Mouse (Mus musculus) CH12.LX (cell line): ENCODE data around the gene Tal1. TPM values are rescaled to one million over a fixed set of nuclear protein-coding genes. Genes with fewer than 3 reads are reported as not detected.

Experiments used
- DNase-seq: peaks from one replicate; pipeline ENCODE4 v3.0.0-alpha.2; 2013; ENCODE audit errors: extremely low read depth
- H3K27ac ChIP-seq: 2 replicates; pipeline ENCODE4 v1.5.1; 2012; ENCODE audit warnings: low read depth, mild to moderate bottlenecking, control low read depth, moderate library complexity; ENCODE audit not compliant: insufficient read depth
- H3K27me3 ChIP-seq: replicated peaks from 2 replicates; pipeline ENCODE3; 2012; ENCODE audit warnings: inconsistent platforms
- H3K36me3 ChIP-seq, 2 experiments: replicated peaks in 1 of 2; 2 replicates each; pipeline versions ENCODE3 to v1.6.1; 2012; ENCODE audit warnings: inconsistent platforms in 1 of 2, low read length in 1 of 2, mild to moderate bottlenecking in 1 of 2, mixed read lengths in 1 of 2, moderate library complexity in 1 of 2; ENCODE audit not compliant: control insufficient read depth in 1 of 2, insufficient read depth in 1 of 2
- H3K4me1 ChIP-seq, 2 experiments: 2 replicates each; pipeline ENCODE4 v1.6.1; 2012; ENCODE audit warnings: inconsistent platforms in 1 of 2, moderate library complexity in 1 of 2; ENCODE audit not compliant: insufficient read depth in 2 of 2, control insufficient read depth in 1 of 2
- H3K4me2 ChIP-seq: 2 replicates; pipeline ENCODE4 v1.6.1; 2012; ENCODE audit warnings: low read depth, mild to moderate bottlenecking, control low read depth; ENCODE audit not compliant: poor library complexity, insufficient read depth, severe bottlenecking
- H3K4me3 ChIP-seq, 3 experiments: fragments of 150-350 bp in 1 of 3; sonication (generic) in 1 of 3; replicated peaks in 1 of 3; 2 replicates each; pipeline versions ENCODE3 to v1.5.1; 2011 to 2012; ENCODE audit warnings: low read depth in 2 of 3, low read length in 2 of 3, mild to moderate bottlenecking in 2 of 3, moderate library complexity in 2 of 3, control low read depth in 1 of 3, improper control_type of control experiment in 1 of 3, inconsistent platforms in 1 of 3, mixed read lengths in 1 of 3; ENCODE audit not compliant: poor library complexity in 1 of 3
- H3K79me2 ChIP-seq: replicated peaks from 2 replicates; pipeline ENCODE4 v1.6.1; 2012; ENCODE audit warnings: mild to moderate bottlenecking, moderate library complexity; ENCODE audit not compliant: control insufficient read depth, poor library complexity, insufficient read depth, severe bottlenecking; ENCODE audit errors: extremely low read depth
- H3K9ac ChIP-seq: 2 replicates; pipeline ENCODE4 v1.6.1; 2012; ENCODE audit warnings: low read depth, mild to moderate bottlenecking, control low read depth, moderate library complexity; ENCODE audit not compliant: insufficient read depth
- H3K9me3 ChIP-seq: replicated peaks from 2 replicates; pipeline ENCODE3; 2012; ENCODE audit warnings: low read length, inconsistent platforms, mixed read lengths
- CTCF ChIP-seq, 2 experiments: IDR thresholded peaks in 1 of 2; conservative IDR thresholded peaks in 1 of 2; 2 replicates each; pipeline ENCODE4 v1.5.1; 2011 to 2012; ENCODE audit warnings: low read depth in 2 of 2, low read length in 2 of 2, improper control_type of control experiment in 1 of 2, inconsistent platforms in 1 of 2, mild to moderate bottlenecking in 1 of 2, moderate library complexity in 1 of 2
- E2F4 ChIP-seq: IDR thresholded peaks from 2 replicates; pipeline ENCODE4 v1.6.1; 2011; ENCODE audit warnings: low read depth, low read length, improper control_type of control experiment; ENCODE audit not compliant: insufficient replicate concordance
- ELF1 ChIP-seq: IDR thresholded peaks from 2 replicates; pipeline ENCODE4 v1.6.1; 2014; ENCODE audit warnings: low read depth, mild to moderate bottlenecking, inconsistent platforms, low read length, improper control_type of control experiment
- EP300 ChIP-seq: IDR thresholded peaks from 2 replicates; pipeline ENCODE4 v1.6.1; 2011; ENCODE audit warnings: low read length, improper control_type of control experiment
- HCFC1 ChIP-seq: IDR thresholded peaks from 2 replicates; pipeline ENCODE4 v1.6.1; 2012; ENCODE audit warnings: low read depth, mild to moderate bottlenecking, inconsistent platforms, low read length, improper control_type of control experiment
- JUND ChIP-seq: conservative IDR thresholded peaks from 2 replicates; pipeline ENCODE4 v1.6.1; 2011; ENCODE audit warnings: low read depth, low read length, improper control_type of control experiment
- MAX ChIP-seq: IDR thresholded peaks from 2 replicates; pipeline ENCODE4 v1.6.1; 2011; ENCODE audit warnings: low read length, improper control_type of control experiment
- MAZ ChIP-seq: IDR thresholded peaks from 2 replicates; pipeline ENCODE4 v1.6.1; 2012; ENCODE audit warnings: low read depth, mild to moderate bottlenecking, inconsistent platforms, low read length, improper control_type of control experiment, moderate library complexity
- MXI1 ChIP-seq: IDR thresholded peaks from 2 replicates; pipeline ENCODE4 v1.6.1; 2011; ENCODE audit warnings: mild to moderate bottlenecking, low read depth, low read length, improper control_type of control experiment
- MYC ChIP-seq: IDR thresholded peaks from 2 replicates; pipeline ENCODE4 v1.6.1; 2011; ENCODE audit warnings: low read depth, mild to moderate bottlenecking, improper control_type of control experiment, low read length
- PAX5 ChIP-seq: IDR thresholded peaks from 2 replicates; pipeline ENCODE4 v1.6.1; 2012; ENCODE audit warnings: low read length, inconsistent platforms, mixed read lengths
- RAD21 ChIP-seq: IDR thresholded peaks from 2 replicates; pipeline ENCODE4 v1.6.1; 2011; ENCODE audit warnings: low read depth, mild to moderate bottlenecking, low read length, improper control_type of control experiment, moderate library complexity
- SIN3A ChIP-seq: IDR thresholded peaks from 2 replicates; pipeline ENCODE4 v1.6.1; 2012; ENCODE audit warnings: low read length, improper control_type of control experiment, inconsistent platforms
- SMC3 ChIP-seq: IDR thresholded peaks from 2 replicates; pipeline ENCODE4 v1.6.1; 2011; ENCODE audit warnings: low read depth, low read length, improper control_type of control experiment
- USF1 ChIP-seq: IDR thresholded peaks from 2 replicates; pipeline ENCODE4 v1.6.1; 2014; ENCODE audit warnings: low read depth, mild to moderate bottlenecking, inconsistent platforms, low read length, improper control_type of control experiment
- USF2 ChIP-seq: conservative IDR thresholded peaks from 2 replicates; pipeline ENCODE4 v1.6.1; 2011; ENCODE audit warnings: low read depth, low read length, improper control_type of control experiment
- ZMIZ1 ChIP-seq: IDR thresholded peaks from 2 replicates; pipeline ENCODE4 v1.6.1; 2012; ENCODE audit warnings: low read depth, mild to moderate bottlenecking, inconsistent platforms, low read length, improper control_type of control experiment
- ZNF384 ChIP-seq: IDR thresholded peaks from 2 replicates; pipeline ENCODE4 v1.6.1; 2012; ENCODE audit warnings: low read depth, low read length, improper control_type of control experiment, inconsistent platforms
- dilution Hi-C: fragments of 300-500 bp; cut with MboI; formaldehyde crosslinking; loops from 2 replicates; pipeline ENCODE4 v1.14.3; 2020; ENCODE audit warnings: low sequenced_read_pairs; ENCODE audit not compliant: extremely low pct_unique_long_range_greater_than_20kb, extremely low pct_ligation_motif_present
- in situ Hi-C: fragments of 300-500 bp; cut with MboI; formaldehyde crosslinking; loops from 3 replicates; pipeline ENCODE4 v1.14.3; 2019; ENCODE audit warnings: low sequenced_read_pairs, low pct_ligation_motif_present, low pct_unique_long_range_greater_than_20kb, mixed read lengths
- polyA plus RNA-seq: library from polyadenylated mRNA; unstranded; fragments of >175 nt; gene quantifications from 2 replicates; pipeline ENCODE4 v1.2.1, GENCODE M21; 2012; ENCODE audit warnings: low read depth; ENCODE audit not compliant: insufficient read length
- total RNA-seq, 2 experiments: library from RNA; depleted of rRNA; stranded (reverse); fragments of 300-350 nt in 1 of 2; fragments of >200 nt in 1 of 2; gene quantifications; 2 replicates each; pipeline ENCODE4 v1.2.3; 2012 to 2014

The Tal1 gene
- total and polyA plus RNA-seq, 3 experiments, result 0.12 to 0.34 (median 0.13) TPM

- H3K79me2 ChIP-seq, result no peaks in the 10 kb centered on the region
- DNase-seq, result no peak
- H3K9me3 ChIP-seq, result no peaks in the 10 kb centered on the region
- H3K4me2 ChIP-seq, result peak overlapping the region; percentile 97
- peaks cover 4 to 6% of the 10 kb centered on the region in 2 experiments; a peak in 3 of 4 replicates for H3K4me1 ChIP-seq
- H3K27ac ChIP-seq, result no peak overlapping the region
- no peak overlapping the region for H3K9ac ChIP-seq
- TF ChIP-seq ELF1 (peak; percentile 28; the same call in 1 of the 2 replicates), MXI1 (no peak)
- dilution Hi-C loops, result no loop called here
- in situ Hi-C loops, result loop anchor here (25.0 kb wide), 1 partner anchor 434 kb away; no protein-coding TSS in a partner anchor
- H3K36me3 ChIP-seq, result no peaks in the 10 kb centered on the region
- H3K4me3 ChIP-seq, result peak overlapping the region in 2 of 3 experiments; percentile 15 to 42
- peaks cover 82% of the 10 kb centered on the region for H3K27me3 ChIP-seq
These were observed 40.4 kb downstream of the Tal1 start for GRCm38 (mm10) chr4:115096435-115097145.

- no peak for DNase-seq
- dilution Hi-C loops, result no loop called here
- Histone ChIP-seq H3K4me3 (peak overlapping the region in 2 of 3 experiments; percentile 15 to 42), H3K9ac (no peak overlapping the region), H3K9me3 (no peaks in the 10 kb centered on the region)
- TF ChIP-seq RAD21 (peak; percentile 19), JUND (no peak), SMC3 (peak; percentile 53), CTCF (conservative IDR thresholded peaks at IDR 0.05 in 1 of 2, IDR thresholded peaks at IDR 0.05 in 1 of 2; ENCODE audit: low read depth in 2 of 2, low read length in 2 of 2) (peak in 1 of 2 experiments; percentile 68; a peak in 2 of 4 replicates)
- TF ChIP-seq, all 38 proteins: peak for 3
- no peak overlapping the region for H3K27ac ChIP-seq
- peaks cover 80% of the 10 kb centered on the region for H3K27me3 ChIP-seq
- H3K79me2 ChIP-seq, result no peaks in the 10 kb centered on the region
- in situ Hi-C loops, result loop anchor here (25.0 kb wide), 1 partner anchor 435 kb away; no protein-coding TSS in a partner anchor
- H3K4me2 ChIP-seq, result peak overlapping the region; percentile 97
- no peaks in the 10 kb centered on the region for H3K36me3 ChIP-seq
- peaks cover 4 to 6% of the 10 kb centered on the region in 2 experiments; a peak in 3 of 4 replicates for H3K4me1 ChIP-seq
These were observed 40.9 kb downstream of the Tal1 start for GRCm38 (mm10) chr4:115097146-115097496.

GRCm38 (mm10) chr4:115101682-115102081 is 45.5 kb downstream of the Tal1 start:
- Histone ChIP-seq H3K27ac (no peak overlapping the region), H3K4me1 (peaks cover 4% of the 10 kb centered on the region in 2 experiments; a peak in 3 of 4 replicates), H3K36me3 (no peaks in the 10 kb centered on the region), H3K4me3 (no peak overlapping the region), H3K9ac (no peak overlapping the region), H3K27me3 (peaks cover 51% of the 10 kb centered on the region), H3K9me3 (no peaks in the 10 kb centered on the region), H3K4me2 (no peak overlapping the region), H3K79me2 (no peaks in the 10 kb centered on the region)
- in situ Hi-C loops (no loop called here), dilution Hi-C loops (no loop called here)
- peak; percentile 55 for DNase-seq
- TF ChIP-seq MYC, result no peak
- no peak for TF ChIP-seq USF1
- TF ChIP-seq SMC3, result peak; percentile 53
- no peak for TF ChIP-seq PAX5
- no peak for TF ChIP-seq ELF1
- no peak for TF ChIP-seq ZNF384
- TF ChIP-seq MAZ, result no peak
- TF ChIP-seq SIN3A, result no peak
- peak; percentile 76 for TF ChIP-seq RAD21
- TF ChIP-seq CTCF (conservative IDR thresholded peaks at IDR 0.05 in 1 of 2, IDR thresholded peaks at IDR 0.05 in 1 of 2; ENCODE audit: low read depth in 2 of 2, low read length in 2 of 2), result peak; percentile 84 to 97
- TF ChIP-seq USF2, result no peak
- TF ChIP-seq ZMIZ1, result no peak
- TF ChIP-seq EP300, result no peak
- no peak for TF ChIP-seq MAX
- TF ChIP-seq MXI1, result no peak
- no peak for TF ChIP-seq E2F4
- TF ChIP-seq HCFC1, result no peak
